Mouse (Mus musculus): ENCODE results near the gene Ankrd52. TPM values are rescaled to one million over a fixed set of nuclear protein-coding genes. Genes with fewer than 3 reads are reported as not detected.

The Ankrd52 gene
- polyA plus RNA-seq, 1 experiment from 2014 or later, result 6.8 TPM

GRCm38 (mm10) chr10:128370021-128370420 lies 6.9 kb upstream of the Ankrd52 start:
- no peak for ATAC-seq (replicated peaks; ENCODE audit: insufficient number of reproducible peaks, insufficient read depth, low FRiP score, low read depth)
- H3K27ac ChIP-seq, result no peak overlapping the region
- H3K4me1 ChIP-seq (replicated peaks), result peaks cover 23% of the 10 kb centered on the region
- H3K4me3 ChIP-seq, result no peak overlapping the region
- H3K9ac ChIP-seq, result no peak overlapping the region
- no peaks in the 10 kb centered on the region for H3K27me3 ChIP-seq
- 71% methylated on average over 6 of the region's 6 CpGs for WGBS
- H3K4me2 ChIP-seq, result no peak overlapping the region
- H3K9me3 ChIP-seq (replicated peaks), result no peaks in the 10 kb centered on the region
- H3K36me3 ChIP-seq, result peaks cover 6% of the 10 kb centered on the region

- ATAC-seq (replicated peaks; ENCODE audit: insufficient number of reproducible peaks, insufficient read depth, low FRiP score, low read depth), result no peak
- Histone ChIP-seq H3K36me3 (peaks cover under 1% of the 10 kb centered on the region; the same call in 1 of the 2 replicates), H3K27me3 (no peaks in the 10 kb centered on the region), H3K9me3 (replicated peaks) (no peaks in the 10 kb centered on the region), H3K4me2 (no peak overlapping the region), H3K4me1 (replicated peaks) (peaks cover 23% of the 10 kb centered on the region), H3K9ac (no peak overlapping the region), H3K4me3 (no peak overlapping the region), H3K27ac (no peak overlapping the region)
- WGBS, result 65% methylated on average over 4 of the region's 4 CpGs
Measured at GRCm38 (mm10) chr10:128370601-128371000, 6.3 kb upstream of the Ankrd52 start.

- no peak overlapping the region for H3K4me2 ChIP-seq
- H3K36me3 ChIP-seq, result no peaks in the 10 kb centered on the region
- WGBS, result 81% methylated on average over 5 of the region's 5 CpGs
- no peak overlapping the region for H3K9ac ChIP-seq
- H3K9me3 ChIP-seq (replicated peaks), result no peaks in the 10 kb centered on the region
- peaks cover 29% of the 10 kb centered on the region for H3K4me1 ChIP-seq (replicated peaks)
- H3K4me3 ChIP-seq, result no peak overlapping the region
- ATAC-seq (replicated peaks; ENCODE audit: insufficient number of reproducible peaks, insufficient read depth, low FRiP score, low read depth), result no peak
- no peak overlapping the region for H3K27ac ChIP-seq
- H3K27me3 ChIP-seq, result no peaks in the 10 kb centered on the region
Measured at GRCm38 (mm10) chr10:128372142-128372541, 4.8 kb upstream of the Ankrd52 start.

DNA sequence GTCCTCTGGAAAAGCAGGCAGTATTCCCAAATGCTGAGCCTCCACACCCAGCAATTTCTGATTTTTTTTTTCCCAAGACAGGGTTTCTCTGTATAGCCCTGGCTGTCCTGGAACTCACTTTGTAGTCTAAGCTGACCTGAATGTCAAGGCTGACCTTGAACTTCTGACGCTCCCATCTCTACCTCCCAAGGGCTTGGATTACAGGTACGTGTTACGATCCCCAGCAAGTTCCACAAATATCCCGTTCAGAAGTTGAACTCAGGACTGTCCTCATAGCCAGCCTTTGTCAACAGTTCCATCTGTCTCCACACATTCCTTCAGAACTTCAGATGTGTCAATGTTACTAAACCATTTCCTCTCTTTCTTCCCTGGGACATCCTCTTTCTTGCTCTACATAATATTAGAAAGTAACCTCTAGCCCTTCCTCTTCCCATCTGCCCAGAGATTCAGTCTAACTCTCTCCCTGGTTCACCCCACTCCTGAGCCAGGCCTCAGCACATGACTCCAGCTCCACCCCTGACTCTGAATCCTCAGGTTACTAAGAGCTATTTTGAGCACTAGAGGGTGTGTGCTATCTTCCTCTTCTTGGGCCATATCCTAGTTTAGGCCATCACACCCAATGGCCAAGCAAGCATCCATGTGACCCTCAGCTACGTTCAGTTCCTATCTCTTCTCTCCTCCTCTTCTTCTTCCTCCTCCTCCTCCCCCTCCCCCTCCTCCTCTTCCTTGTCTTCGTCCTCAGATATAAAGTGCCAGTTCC lies 3.7 kb upstream of the Ankrd52 start:
- no peaks in the 10 kb centered on the region for H3K27me3 ChIP-seq
- H3K27ac ChIP-seq, result peak overlapping the region; percentile 23
- H3K4me2 ChIP-seq, result no peak overlapping the region
- no peaks in the 10 kb centered on the region for H3K36me3 ChIP-seq
- H3K9me3 ChIP-seq (replicated peaks), result no peaks in the 10 kb centered on the region
- H3K9ac ChIP-seq, result no peak overlapping the region
- no peak overlapping the region for H3K4me3 ChIP-seq
- ATAC-seq (replicated peaks; ENCODE audit: insufficient number of reproducible peaks, insufficient read depth, low FRiP score, low read depth), result no peak
- H3K4me1 ChIP-seq (replicated peaks), result peaks cover 26% of the 10 kb centered on the region
- 49% methylated on average over 6 of the region's 6 CpGs for WGBS

DNA sequence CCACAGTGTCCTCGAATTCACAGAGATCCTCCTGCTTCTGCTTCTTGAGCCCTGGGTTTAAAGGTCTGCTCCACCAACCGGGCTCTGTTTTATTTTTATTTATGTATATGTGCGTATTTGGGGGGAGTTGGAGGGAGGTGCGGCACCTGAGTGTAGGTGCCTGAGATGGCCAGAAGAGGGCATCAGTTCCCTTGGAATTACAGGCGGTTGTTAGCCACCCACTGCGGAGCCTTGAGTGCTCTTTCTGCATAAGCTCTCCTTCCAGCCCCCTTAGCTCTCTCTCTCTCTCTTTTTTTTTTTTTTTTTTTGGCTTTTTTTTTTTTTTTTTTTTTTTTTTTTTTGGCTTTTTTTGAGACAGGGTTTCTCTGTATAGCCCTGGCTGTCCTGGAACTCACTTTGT lies 2.5 kb upstream of the Ankrd52 start:
- no peak for ATAC-seq (replicated peaks; ENCODE audit: insufficient number of reproducible peaks, insufficient read depth, low FRiP score, low read depth)
- H3K9me3 ChIP-seq (replicated peaks), result no peaks in the 10 kb centered on the region
- H3K27me3 ChIP-seq, result no peaks in the 10 kb centered on the region
- H3K36me3 ChIP-seq, result peaks cover 10% of the 10 kb centered on the region
- H3K4me3 ChIP-seq, result no peak overlapping the region
- H3K4me2 ChIP-seq, result no peak overlapping the region
- no peak overlapping the region for H3K27ac ChIP-seq
- H3K9ac ChIP-seq, result no peak overlapping the region
- 79% methylated on average over 6 of the region's 6 CpGs for WGBS
- H3K4me1 ChIP-seq (replicated peaks), result peaks cover 34% of the 10 kb centered on the region

GRCm38 (mm10) chr10:128376099-128376454 lies 838 bp upstream of the Ankrd52 start:
- Histone ChIP-seq H3K4me1 (replicated peaks) (peaks cover 32% of the 10 kb centered on the region), H3K9me3 (replicated peaks) (no peaks in the 10 kb centered on the region), H3K4me2 (peak overlapping the region; percentile 90), H3K9ac (peak overlapping the region; percentile 98; the same call in 1 of the 2 replicates), H3K4me3 (peak overlapping the region; percentile 85), H3K27ac (peak overlapping the region; percentile 96), H3K36me3 (peaks cover 26% of the 10 kb centered on the region), H3K27me3 (no peaks in the 10 kb centered on the region)
- 52% methylated on average over 4 of the region's 4 CpGs for WGBS
- ATAC-seq (replicated peaks; ENCODE audit: insufficient number of reproducible peaks, insufficient read depth, low FRiP score, low read depth), result no peak

- Histone ChIP-seq H3K27me3 (no peaks in the 10 kb centered on the region), H3K4me1 (replicated peaks) (peaks cover 32% of the 10 kb centered on the region), H3K36me3 (peaks cover 39% of the 10 kb centered on the region), H3K4me3 (peak overlapping the region; percentile 85), H3K27ac (peak overlapping the region; percentile 96), H3K9me3 (replicated peaks) (no peaks in the 10 kb centered on the region), H3K4me2 (peak overlapping the region; percentile 90), H3K9ac (peak overlapping the region; percentile 98)
- ATAC-seq (replicated peaks; ENCODE audit: insufficient number of reproducible peaks, insufficient read depth, low FRiP score, low read depth), result peak; percentile 65
- 0% methylated on average over 47 of the region's 47 CpGs for WGBS
Measured at GRCm38 (mm10) chr10:128377222-128377939, 466 bp downstream of the Ankrd52 start.

DNA sequence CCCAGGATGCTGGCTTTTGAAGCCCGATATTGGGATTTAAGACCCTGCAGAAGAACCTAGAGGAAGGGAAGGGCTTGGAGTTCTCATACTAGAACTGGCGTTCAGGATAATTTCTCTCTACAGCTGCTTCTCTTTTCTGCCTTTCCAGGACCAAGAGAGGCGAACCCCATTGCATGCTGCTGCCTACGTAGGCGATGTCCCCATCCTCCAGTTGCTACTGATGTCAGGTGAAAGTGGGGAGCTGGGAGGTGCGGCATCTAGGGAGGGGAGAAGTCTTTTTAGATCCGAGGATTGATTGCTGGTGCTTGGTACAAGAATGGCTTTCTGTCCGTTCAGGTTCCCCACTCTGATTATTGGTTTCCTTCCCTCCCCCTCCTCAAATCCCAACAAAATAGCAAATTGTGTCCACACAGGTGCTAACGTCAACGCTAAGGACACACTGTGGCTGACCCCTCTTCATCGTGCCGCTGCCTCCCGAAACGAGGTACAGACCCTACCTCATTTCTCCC lies 1.1 kb downstream of the Ankrd52 start:
- ATAC-seq (replicated peaks; ENCODE audit: insufficient number of reproducible peaks, insufficient read depth, low FRiP score, low read depth), result no peak
- H3K27ac ChIP-seq, result peak overlapping the region; percentile 96

DNA sequence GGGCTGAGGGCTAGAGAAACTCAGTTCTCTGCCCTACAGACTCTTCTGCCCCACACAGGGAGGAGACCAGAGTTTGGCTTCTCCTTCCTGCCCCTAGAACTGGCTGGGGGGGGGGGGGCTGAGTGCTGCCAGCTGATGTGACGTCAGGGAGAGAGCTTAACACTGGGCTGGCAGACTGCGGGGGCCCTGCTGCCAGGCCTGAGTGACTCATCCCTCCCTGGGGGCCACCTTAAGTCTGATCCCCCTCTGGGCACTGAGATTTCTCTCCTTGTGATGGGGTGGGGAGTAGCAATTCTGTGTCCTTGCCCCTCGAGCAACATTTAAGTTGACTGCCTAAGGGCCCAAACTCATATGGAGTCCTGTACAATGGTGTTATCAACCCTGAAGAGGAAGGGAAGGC lies 1.5 kb downstream of the Ankrd52 start:
- H3K36me3 ChIP-seq, result peaks cover 49% of the 10 kb centered on the region
- 55% methylated on average over 3 of the region's 3 CpGs for WGBS
- no peak overlapping the region for H3K27ac ChIP-seq
- no peaks in the 10 kb centered on the region for H3K27me3 ChIP-seq
- no peaks in the 10 kb centered on the region for H3K9me3 ChIP-seq (replicated peaks)
- peaks cover 24% of the 10 kb centered on the region for H3K4me1 ChIP-seq (replicated peaks)
- ATAC-seq (replicated peaks; ENCODE audit: insufficient number of reproducible peaks, insufficient read depth, low FRiP score, low read depth), result no peak
- peak overlapping the region; percentile 85 for H3K4me3 ChIP-seq
- H3K9ac ChIP-seq, result peak overlapping the region; percentile 98
- H3K4me2 ChIP-seq, result peak overlapping the region; percentile 90

More for the DNA sequence above, 1.1 kb downstream of the Ankrd52 start:
- Histone ChIP-seq H3K27me3 (no peaks in the 10 kb centered on the region), H3K4me1 (replicated peaks) (peaks cover 29% of the 10 kb centered on the region), H3K4me2 (peak overlapping the region; percentile 90), H3K9ac (peak overlapping the region; percentile 98), H3K36me3 (peaks cover 45% of the 10 kb centered on the region), H3K4me3 (peak overlapping the region; percentile 85), H3K9me3 (replicated peaks) (no peaks in the 10 kb centered on the region)
- 64% methylated on average over 14 of the region's 14 CpGs for WGBS

DNA sequence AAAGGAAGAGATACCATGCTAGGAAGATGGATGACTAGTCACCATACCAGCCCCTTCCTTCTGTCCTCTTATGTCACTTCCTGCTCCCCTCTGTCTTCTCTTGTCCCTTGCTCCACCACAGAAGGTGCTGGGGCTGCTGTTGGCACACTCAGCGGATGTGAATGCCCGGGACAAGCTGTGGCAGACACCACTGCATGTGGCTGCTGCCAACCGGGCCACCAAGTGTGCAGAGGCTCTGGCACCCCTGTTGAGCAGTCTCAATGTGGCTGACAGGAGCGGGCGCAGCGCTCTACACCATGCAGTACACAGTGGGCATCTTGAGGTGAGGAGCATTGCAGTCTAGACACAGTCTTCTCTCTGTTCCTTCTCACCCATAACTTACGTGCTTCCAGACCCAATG lies 2.3 kb downstream of the Ankrd52 start:
- no peak for ATAC-seq (replicated peaks; ENCODE audit: insufficient number of reproducible peaks, insufficient read depth, low FRiP score, low read depth)
- Histone ChIP-seq H3K4me3 (no peak overlapping the region), H3K36me3 (peaks cover 57% of the 10 kb centered on the region), H3K9ac (no peak overlapping the region), H3K9me3 (replicated peaks) (no peaks in the 10 kb centered on the region), H3K4me1 (replicated peaks) (peaks cover 24% of the 10 kb centered on the region), H3K27me3 (no peaks in the 10 kb centered on the region), H3K27ac (no peak overlapping the region), H3K4me2 (no peak overlapping the region)
- 94% methylated on average over 7 of the region's 7 CpGs for WGBS

GRCm38 (mm10) chr10:128380565-128380964 lies 3.6 kb downstream of the Ankrd52 start:
- Histone ChIP-seq H3K9me3 (replicated peaks) (no peaks in the 10 kb centered on the region), H3K27ac (no peak overlapping the region), H3K36me3 (peaks cover 70% of the 10 kb centered on the region), H3K4me3 (no peak overlapping the region), H3K4me1 (replicated peaks) (peaks cover 24% of the 10 kb centered on the region), H3K27me3 (no peaks in the 10 kb centered on the region), H3K4me2 (no peak overlapping the region), H3K9ac (no peak overlapping the region)
- 89% methylated on average over 5 of the region's 5 CpGs for WGBS
- ATAC-seq (replicated peaks; ENCODE audit: insufficient number of reproducible peaks, insufficient read depth, low FRiP score, low read depth), result no peak
